8 mouse cellular contexts compared by ENCODE assay signal in the genomic region with DNA sequence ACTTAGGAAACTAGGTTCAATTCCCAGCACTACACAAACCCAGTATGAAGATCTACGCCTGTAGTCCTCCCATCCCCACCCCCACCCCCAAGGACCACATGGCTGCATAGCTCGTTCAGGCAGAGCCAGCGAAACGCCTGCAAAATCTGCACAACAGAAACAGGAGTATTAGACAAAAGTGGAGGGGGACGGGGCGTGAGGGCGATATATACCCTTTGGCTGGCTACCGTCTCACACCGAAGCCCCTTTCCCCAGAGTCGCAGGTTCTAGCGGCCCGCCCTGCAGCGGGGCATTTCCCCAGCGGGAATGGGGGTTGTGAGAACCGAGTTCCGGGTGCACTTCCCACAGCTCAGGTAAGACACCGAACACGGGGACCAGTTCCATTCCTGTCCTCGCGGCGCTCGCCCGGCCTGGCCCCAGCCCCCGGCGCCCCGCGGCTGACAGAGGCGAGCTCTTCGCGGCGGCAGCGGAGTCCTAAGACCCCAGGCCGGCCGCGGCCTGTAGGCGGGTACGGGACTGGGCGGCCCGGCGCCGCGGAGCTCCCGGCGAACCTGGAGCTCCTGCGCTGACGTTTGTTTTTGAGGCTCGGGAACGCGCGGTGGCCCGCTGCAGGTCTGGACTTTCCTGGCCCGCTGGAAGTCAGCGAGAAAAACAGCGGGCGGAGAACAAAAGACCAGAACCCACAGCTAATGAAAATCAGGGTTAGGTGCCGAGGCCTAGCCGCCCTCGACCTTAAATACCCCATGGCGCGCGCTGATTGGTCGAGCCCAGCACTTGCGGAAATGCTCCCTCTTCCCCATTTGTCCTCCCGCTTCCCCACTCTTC. TPM values are rescaled to one million over a fixed set of nuclear protein-coding genes. Genes with fewer than 3 reads are reported as not detected.
DNase-seq lines count a peak whose midpoint lies in the region; ATAC-seq and TF ChIP-seq lines count a peak whose summit lies in the region.

No protein-coding gene starts in this region.

- no peaks in the 10 kb centered on the region for H3K9me3 ChIP-seq in embryonic facial prominence, embryonic 15.5 days (replicated peaks)
- no peaks in the 10 kb centered on the region for H3K9me3 ChIP-seq in heart, embryonic 10.5 days
- no peaks in the 10 kb centered on the region for H3K9me3 ChIP-seq in kidney, embryonic 15.5 days (replicated peaks)
- no peaks in the 10 kb centered on the region for H3K9me3 ChIP-seq in liver, embryonic 14.5 days (ENCODE audit: control insufficient read depth, low read length)
- H3K9me3 ChIP-seq in stomach, embryonic 15.5 days: no peaks in the 10 kb centered on the region

- under 1% methylated on average over 64 of the region's 64 CpGs for WGBS in embryonic facial prominence, embryonic 15.5 days
- WGBS in heart, embryonic 10.5 days: under 1% methylated on average over 64 of the region's 64 CpGs
- WGBS in kidney, embryonic 15.5 days: under 1% methylated on average over 64 of the region's 64 CpGs
- under 1% methylated on average over 64 of the region's 64 CpGs for WGBS in liver, embryonic 14.5 days (ENCODE audit: insufficient replicate concordance)
- under 1% methylated on average over 64 of the region's 64 CpGs for WGBS in stomach, embryonic 15.5 days

- H3K9ac ChIP-seq in embryonic facial prominence, embryonic 15.5 days: peak overlapping the region; percentile 68
- peak overlapping the region; percentile 93 for H3K9ac ChIP-seq in kidney, embryonic 15.5 days
- peak overlapping the region; percentile 86 for H3K9ac ChIP-seq in liver, embryonic 14.5 days (replicated peaks)
- H3K9ac ChIP-seq in stomach, embryonic 15.5 days: peak overlapping the region; percentile 84

- H3K27me3 ChIP-seq in embryonic facial prominence, embryonic 15.5 days: peaks cover 16% of the 10 kb centered on the region
- H3K27me3 ChIP-seq in heart, embryonic 10.5 days (ENCODE audit: insufficient read depth, poor library complexity, severe bottlenecking): peaks cover 10% of the 10 kb centered on the region
- H3K27me3 ChIP-seq in kidney, embryonic 15.5 days: peaks cover 22% of the 10 kb centered on the region
- H3K27me3 ChIP-seq in liver, embryonic 14.5 days (ENCODE audit: control insufficient read depth, insufficient read depth, low read length): peaks cover 6% of the 10 kb centered on the region
- H3K27me3 ChIP-seq in stomach, embryonic 15.5 days (replicated peaks): peaks cover 16% of the 10 kb centered on the region

- TF ChIP-seq CTCF in liver, embryonic 14.5 days (IDR thresholded peaks at IDR 0.05; ENCODE audit: low read depth): no peak

- ATAC-seq in embryonic facial prominence, embryonic 15.5 days (ENCODE audit: insufficient number of reproducible peaks, low FRiP score, low TSS enrichment, low read depth): peak; percentile 86
- ATAC-seq in kidney, embryonic 15.5 days (replicated peaks; ENCODE audit: low FRiP score): peak; percentile 85
- ATAC-seq in liver, embryonic 14.5 days (ENCODE audit: insufficient read depth): peak; percentile 81
- peak; percentile 88 for ATAC-seq in stomach, embryonic 15.5 days (ENCODE audit: insufficient read depth, low FRiP score, low read depth)

- peak; percentile 80 to 83 for DNase-seq in B cell, adult 2 months
- peak; percentile 26 to 62 for DNase-seq in adrenal gland, postnatal 4 days (ENCODE audit: low spot score in 2 of 2)
- peak; percentile 93 for DNase-seq in heart, embryonic 10.5 days (ENCODE audit: low spot score)
- DNase-seq in liver, embryonic 14.5 days (ENCODE audit: low read depth in 3 of 3, low spot score in 3 of 3): peak; percentile 71 to 75 (median 74)
- DNase-seq in neural tube, embryonic 10.5 days (ENCODE audit: extremely low spot score, low spot score): peak; percentile 96

- no peak for TF ChIP-seq EP300 in liver, embryonic 14.5 days (IDR thresholded peaks at IDR 0.05; ENCODE audit: low read depth)

- peak overlapping the region; percentile 65 for H3K4me3 ChIP-seq in embryonic facial prominence, embryonic 15.5 days (replicated peaks)
- peak overlapping the region; percentile 83 for H3K4me3 ChIP-seq in heart, embryonic 10.5 days
- peak overlapping the region; percentile 74 for H3K4me3 ChIP-seq in kidney, embryonic 15.5 days (replicated peaks)
- peak overlapping the region; percentile 70 to 81 for H3K4me3 ChIP-seq in liver, embryonic 14.5 days (ENCODE audit: insufficient read depth in 1 of 2, low read depth in 2 of 2, low read length in 2 of 2)
- H3K4me3 ChIP-seq in stomach, embryonic 15.5 days (replicated peaks): peak overlapping the region; percentile 64

- no peaks in the 10 kb centered on the region for H3K36me3 ChIP-seq in embryonic facial prominence, embryonic 15.5 days
- H3K36me3 ChIP-seq in heart, embryonic 10.5 days: peaks cover 3% of the 10 kb centered on the region; the same call in 1 of the 2 replicates
- H3K36me3 ChIP-seq in kidney, embryonic 15.5 days: no peaks in the 10 kb centered on the region
- H3K36me3 ChIP-seq in liver, embryonic 14.5 days (replicated peaks; ENCODE audit: control insufficient read depth, insufficient read depth, low read depth): no peaks in the 10 kb centered on the region; the same call in 1 of the 2 replicates
- no peaks in the 10 kb centered on the region for H3K36me3 ChIP-seq in stomach, embryonic 15.5 days

- peak overlapping the region; percentile 79 for H3K4me2 ChIP-seq in embryonic facial prominence, embryonic 15.5 days (replicated peaks)
- H3K4me2 ChIP-seq in kidney, embryonic 15.5 days: peak overlapping the region; percentile 86
- peak overlapping the region; percentile 85 for H3K4me2 ChIP-seq in liver, embryonic 14.5 days (ENCODE audit: low read depth)
- peak overlapping the region; percentile 78 for H3K4me2 ChIP-seq in stomach, embryonic 15.5 days

- H3K4me1 ChIP-seq in embryonic facial prominence, embryonic 15.5 days: peaks cover 5% of the 10 kb centered on the region; the same call in 1 of the 2 replicates
- peaks cover 18% of the 10 kb centered on the region for H3K4me1 ChIP-seq in heart, embryonic 10.5 days
- peaks cover 21% of the 10 kb centered on the region for H3K4me1 ChIP-seq in kidney, embryonic 15.5 days
- H3K4me1 ChIP-seq in liver, embryonic 14.5 days (replicated peaks; ENCODE audit: control insufficient read depth in 2 of 2, insufficient read depth in 2 of 2, low read length in 1 of 2): peaks cover 9 to 21% of the 10 kb centered on the region in 2 experiments
- H3K4me1 ChIP-seq in stomach, embryonic 15.5 days: 0 out of 2 replicates have a peak, but pooled peaks cover 3% of the 10 kb centered on the region

- peak overlapping the region; percentile 83 for H3K27ac ChIP-seq in embryonic facial prominence, embryonic 15.5 days (replicated peaks)
- H3K27ac ChIP-seq in heart, embryonic 10.5 days: peak overlapping the region; percentile 99
- peak overlapping the region; percentile 91 for H3K27ac ChIP-seq in kidney, embryonic 15.5 days
- H3K27ac ChIP-seq in liver, embryonic 14.5 days: peak overlapping the region; percentile 58
- H3K27ac ChIP-seq in stomach, embryonic 15.5 days: peak overlapping the region; percentile 89

RNA-seq across cellular contexts. Expression of a gene that starts 37.8 kb away (rescaled TPM):
- not detected for total RNA-seq in adrenal gland, postnatal 4 days (2021)
- polyA plus RNA-seq in embryonic facial prominence, embryonic 15.5 days (2015; fragmentation: Nextera tagmentation; extraction: Ambion mirVana): 0.31 TPM in 1 of 2 replicates, not detected in the other
- polyA plus RNA-seq in heart, embryonic 10.5 days (2016; fragmentation: Nextera tagmentation; extraction: Ambion mirVana): 0.49 TPM in 1 of 2 replicates, not detected in the other
- 0.15 TPM in 1 of 2 replicates, not detected in the other for polyA plus RNA-seq in kidney, embryonic 15.5 days (2015; fragmentation: Nextera tagmentation; extraction: Ambion mirVana)
- polyA plus RNA-seq in liver, embryonic 14.5 days (2012; rRNA removed): not detected in 2 replicates
- not detected in 2 replicates for polyA plus RNA-seq in liver, embryonic 14.5 days (2014; fragmentation: Nextera tagmentation; extraction: Ambion mirVana)
- 0.28 and 0.37 TPM in 2 replicates for polyA plus RNA-seq in stomach, embryonic 15.5 days (2015; fragmentation: Nextera tagmentation; extraction: Ambion mirVana)

Comparison
In these comparisons a context has a peak if more than half of its experiments do, and no peak if none do; other contexts are left out.
1. Peak in every context shown above with its lines: DNase-seq, ATAC-seq, H3K4me3 ChIP-seq and H3K27ac ChIP-seq.
2. DNase-seq: peak in every context shown above with its lines; median percentile 96 in neural tube, embryonic 10.5 days; 93 in heart, embryonic 10.5 days; 82 in B cell, adult 2 months; 74 in liver, embryonic 14.5 days; 44 in adrenal gland, postnatal 4 days.